Mouse (Mus musculus) thymus, postnatal 14 days (tissue): ENCODE data around the gene Wt1.

Experiments
- DNase-seq: peaks from one replicate; pipeline ENCODE4 v3.0.0; 2021

The Wt1 gene

DNA sequence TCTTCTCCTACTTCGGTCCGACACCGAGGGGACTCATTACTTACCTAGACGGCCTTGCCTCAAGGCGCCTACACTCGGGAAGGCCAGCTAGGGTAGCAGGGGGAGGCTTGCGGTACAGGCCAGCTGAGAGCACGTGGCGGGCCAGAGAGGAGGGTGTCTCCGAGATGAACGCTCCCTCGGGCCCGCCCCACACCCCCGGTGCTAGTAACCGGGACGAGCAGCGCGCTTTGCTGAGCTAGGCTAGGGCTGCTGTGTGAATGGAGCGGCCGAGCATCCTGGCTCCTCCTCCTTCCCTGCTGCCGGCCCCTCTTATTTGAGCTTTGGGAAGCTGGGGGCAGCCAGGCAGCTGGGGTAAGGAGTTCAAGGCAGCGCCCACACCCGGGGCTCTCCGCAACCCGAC is at the start of gene Wt1:
Gene Wt1, plus strand, starts transcription at position 251 of the 400 bp plus-strand sequence.
- DNase-seq, result no peak

DNA sequence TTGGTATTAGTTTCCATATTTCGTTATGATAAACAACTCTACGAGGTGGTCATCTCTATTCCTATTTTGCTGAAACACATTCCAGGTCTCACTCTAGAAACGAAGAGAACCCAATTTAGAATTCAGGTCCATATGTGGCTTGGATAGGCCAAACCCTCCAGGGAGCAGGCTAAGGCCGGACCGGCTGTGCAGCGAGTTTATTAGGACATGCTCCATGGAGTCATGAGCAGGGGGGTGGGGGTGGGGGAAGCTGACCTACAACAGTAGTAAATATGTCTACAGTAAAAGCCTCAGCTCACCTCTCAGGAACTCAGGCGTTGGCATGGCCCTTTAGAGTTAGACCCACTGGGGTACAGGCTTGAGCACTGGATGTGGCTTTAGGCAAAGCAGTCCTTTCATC is 49.2 kb upstream of the Wt1 start:
- DNase-seq, result no peak

DNA sequence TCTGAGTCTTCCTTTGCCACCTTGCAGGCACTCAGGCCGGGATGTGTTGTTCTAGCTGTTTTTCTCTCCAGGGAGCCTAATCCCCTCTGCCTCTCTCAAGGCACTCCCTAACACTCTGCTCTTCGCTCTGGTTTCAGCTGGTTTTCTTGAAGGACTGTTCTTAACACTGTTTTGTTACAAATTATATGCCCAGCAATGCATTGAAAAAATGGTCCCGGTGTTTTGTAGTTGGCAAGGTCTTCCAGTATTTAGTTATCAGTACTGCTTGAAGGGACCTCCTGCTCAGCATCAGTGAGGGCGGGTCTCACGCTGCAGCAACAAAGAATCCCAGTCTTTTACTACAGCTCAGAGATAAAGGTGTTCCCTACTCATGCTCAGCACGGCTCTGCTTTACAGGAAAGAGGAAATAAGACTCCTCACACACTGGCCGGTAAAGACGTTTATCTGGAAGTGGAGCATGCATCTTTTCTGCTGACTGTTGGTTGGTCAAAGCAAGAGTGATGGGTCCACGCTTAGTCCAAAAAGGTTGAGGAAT is 44.0 kb upstream of the Wt1 start:
- DNase-seq, result no peak

DNA sequence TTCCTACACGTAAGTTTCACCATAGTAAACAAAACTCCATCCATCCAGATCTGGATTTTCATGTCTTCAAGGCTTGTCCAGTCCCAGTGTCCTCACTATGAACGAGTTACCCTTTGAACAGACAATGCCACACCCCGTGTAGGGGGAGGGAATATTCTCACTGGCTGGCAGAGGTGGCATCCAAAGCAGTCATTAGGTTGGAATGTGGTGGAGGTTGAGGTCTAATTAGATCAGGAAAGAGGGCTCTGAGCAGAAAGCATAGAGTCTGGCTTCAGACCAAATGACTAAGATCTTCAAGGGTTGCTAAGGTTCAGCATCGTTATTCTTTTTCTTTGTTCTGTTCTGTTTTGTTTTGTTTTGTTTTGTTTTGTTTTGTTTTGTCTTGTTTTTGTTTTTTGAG is 42.3 kb upstream of the Wt1 start:
- DNase-seq, result no peak

DNA sequence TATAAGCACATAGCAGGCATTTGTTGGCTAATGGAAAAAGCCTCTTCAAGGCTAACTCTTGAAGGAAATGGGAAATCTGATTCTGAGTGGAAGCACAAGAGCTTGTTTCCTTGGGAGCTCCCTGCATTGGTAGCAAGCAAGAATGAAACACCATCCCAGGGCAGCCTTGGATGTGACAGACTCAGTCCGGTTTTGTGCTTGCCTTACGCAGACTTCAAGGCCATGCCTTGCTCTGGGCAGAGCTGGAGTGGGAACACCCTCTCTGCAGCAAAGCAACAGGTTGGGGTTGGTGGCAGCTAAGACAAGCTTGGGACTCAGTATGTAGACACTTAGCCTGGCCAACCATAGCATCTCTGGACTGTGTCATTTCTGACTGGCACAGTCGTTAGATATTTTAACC is 40.2 kb upstream of the Wt1 start:
- DNase-seq, result no peak

DNA sequence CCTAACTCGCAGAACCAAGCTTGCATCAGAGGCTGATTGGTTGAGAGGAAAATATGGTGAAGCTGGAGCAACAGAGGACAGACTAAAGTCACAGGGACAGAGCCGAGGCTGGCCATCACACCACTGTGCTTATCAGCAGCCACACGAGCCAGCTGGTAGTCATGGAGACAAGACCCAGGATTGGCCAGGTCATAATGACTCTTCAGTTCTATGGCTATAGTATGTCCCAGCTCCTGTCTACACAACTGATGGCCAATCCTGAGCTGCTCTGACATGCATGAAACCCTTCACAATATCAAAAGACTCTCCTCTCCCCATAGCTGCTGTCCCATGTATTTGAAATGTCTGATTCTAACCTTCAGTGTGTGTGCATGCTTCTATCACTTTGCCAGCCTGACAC is 38.3 kb upstream of the Wt1 start:
- DNase-seq, result no peak

DNA sequence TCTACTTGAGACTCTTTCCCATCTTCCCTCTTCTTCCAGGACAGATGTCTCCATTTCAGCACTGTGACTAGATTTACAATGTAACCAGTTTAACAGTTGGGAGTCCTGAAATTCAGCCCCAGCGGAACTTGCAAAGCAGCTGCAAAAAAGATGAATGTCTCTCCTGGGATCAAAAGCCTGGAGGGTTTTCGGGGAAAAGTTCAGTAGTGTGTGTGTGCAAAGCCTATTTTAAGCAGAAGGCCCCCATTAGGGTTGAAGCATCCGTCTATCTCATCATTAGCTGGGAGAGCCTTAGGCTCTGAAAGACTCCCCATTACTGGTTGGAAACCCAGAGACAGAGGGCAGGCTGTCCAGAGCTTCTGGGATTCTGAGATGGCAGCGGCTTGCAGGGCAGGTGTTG is 37.2 kb upstream of the Wt1 start:
- DNase-seq, result no peak

DNA sequence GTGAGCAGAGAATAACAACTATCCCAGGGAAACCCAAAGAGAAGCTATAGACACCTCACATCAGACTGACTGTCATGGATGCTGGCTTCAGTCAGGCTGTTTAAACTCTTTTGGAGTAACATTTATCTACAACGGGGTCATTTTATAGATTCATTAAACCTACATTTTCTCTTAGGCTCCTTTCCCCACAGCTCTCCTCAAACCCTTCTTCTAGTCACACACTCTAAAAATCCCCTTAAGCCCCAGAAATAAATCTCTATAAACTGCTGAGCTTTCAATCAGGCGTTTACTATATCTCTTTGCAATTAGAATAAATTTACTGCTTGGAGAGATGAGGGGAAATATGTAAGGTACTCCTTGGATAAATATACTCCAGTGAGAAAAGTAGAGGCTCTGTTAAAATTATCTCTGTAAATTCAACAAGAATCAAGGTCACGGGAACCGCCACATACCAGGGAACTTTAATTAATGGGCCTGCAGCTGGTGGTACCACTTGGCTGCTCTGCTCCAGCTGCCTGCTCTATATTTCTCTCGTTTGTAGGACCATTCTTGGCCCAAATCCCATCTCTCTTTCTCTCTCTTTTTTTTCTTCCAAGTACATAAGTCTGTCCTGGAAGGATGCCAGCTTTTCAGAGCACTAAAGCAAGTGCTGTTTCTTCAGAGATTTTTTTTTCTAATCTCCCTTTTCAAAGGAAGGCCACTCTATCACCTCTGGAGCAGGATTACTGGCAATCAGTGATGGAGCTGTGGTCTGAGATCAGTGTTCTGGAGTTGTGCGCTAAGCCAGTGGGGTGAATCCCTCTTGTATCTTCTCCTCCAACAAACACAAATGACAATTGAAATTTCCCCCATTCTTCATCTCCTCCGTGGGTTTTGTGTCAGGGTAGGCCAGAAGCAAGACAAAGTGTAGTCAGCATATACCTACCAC is 36.5 kb upstream of the Wt1 start:
- DNase-seq, result no peak

DNA sequence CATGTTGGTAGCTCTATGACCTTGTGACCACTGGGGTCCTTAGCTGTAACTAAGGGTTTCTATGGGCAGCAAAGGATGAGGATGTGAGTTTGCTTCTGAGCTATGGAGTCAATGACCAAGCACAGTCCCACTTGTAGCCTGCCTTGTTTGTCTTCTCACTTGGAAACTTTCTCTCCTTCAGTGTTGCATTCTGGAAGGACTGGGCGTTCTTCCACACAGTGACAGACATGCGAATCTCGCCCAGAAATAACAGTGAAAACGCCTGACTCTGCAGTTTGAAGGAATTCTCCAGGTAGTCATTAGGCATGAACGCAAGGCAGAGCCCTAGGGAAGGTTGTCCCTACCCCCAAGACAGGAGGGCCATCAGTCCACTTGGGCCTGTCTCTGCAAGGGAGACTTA is 35.3 kb upstream of the Wt1 start:
- DNase-seq, result no peak

DNA sequence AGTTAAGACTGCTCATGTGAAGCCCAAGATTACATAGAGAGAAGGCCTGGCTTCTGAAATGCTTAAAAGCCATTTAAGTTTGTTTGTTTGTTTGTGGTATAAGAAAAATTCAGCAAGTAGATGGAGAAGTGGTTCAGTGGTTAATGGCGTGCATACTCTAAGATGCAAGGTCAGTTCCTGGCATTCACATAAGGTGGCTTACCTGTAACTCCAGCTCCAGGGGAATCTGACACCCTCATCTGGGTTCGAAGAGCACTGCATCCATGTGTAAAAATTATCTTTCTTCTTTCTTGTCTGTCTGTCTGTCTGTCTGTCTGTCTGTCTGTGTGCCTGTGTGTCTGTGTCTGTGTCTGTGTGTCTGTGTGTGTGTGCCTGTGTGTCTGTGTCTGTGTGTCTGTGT is 34.6 kb upstream of the Wt1 start, which contains the start of gene Gm11060:
Gene Gm11060, plus strand, starts transcription at position 301 of the 400 bp plus-strand sequence.
- DNase-seq, result no peak

DNA sequence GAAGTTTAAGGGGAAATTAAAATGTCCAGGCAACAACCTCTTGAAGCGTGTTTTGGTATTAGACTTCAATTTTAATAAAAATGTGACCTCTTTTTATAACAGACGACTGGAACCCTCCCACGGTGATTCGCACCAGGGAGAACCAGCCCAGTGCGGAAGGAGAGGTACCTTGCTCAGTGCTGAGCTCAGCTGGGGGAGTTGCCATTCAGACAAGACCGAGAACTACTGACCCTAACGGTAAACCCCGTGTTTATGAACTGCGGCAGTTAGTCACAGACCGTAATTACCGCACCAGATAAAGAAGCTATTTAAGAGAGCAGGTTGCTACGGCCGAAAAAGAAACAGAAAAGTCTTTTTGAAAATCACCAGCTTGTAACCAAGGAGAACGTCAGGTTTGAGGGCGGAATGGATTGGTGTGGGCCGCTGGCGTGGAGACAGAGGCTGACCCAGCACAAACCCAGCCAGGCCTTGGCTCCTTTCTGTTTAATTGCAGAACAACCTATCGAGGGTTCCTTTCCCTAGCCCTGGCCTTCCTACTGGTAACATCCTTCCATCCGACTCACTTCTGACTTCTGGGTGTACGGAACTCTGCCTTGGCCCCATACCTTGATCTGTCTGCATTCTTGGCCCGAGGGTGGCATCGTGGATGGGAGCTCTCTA is 28.9 kb upstream of the Wt1 start:
- DNase-seq, result no peak

DNA sequence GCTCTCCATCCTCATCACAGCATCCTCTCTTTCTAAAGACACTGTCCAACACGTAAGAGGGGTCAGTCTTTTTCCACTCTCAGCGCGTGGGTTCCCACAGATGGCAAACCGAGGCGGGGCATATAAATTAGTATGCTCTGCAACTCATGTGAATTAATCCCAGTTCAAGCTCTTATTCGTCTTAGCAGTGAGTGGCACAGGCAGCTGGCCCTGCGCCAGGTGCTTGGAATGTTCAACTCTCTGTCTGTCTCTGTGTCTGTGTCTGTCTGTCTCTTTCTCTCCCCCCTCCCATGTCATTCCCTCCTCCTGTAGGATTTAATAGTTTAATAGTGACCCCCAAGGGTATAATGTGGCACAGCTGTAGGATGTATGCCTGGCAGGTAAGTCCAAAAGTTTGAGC is 26.9 kb upstream of the Wt1 start:
- DNase-seq, result no peak

DNA sequence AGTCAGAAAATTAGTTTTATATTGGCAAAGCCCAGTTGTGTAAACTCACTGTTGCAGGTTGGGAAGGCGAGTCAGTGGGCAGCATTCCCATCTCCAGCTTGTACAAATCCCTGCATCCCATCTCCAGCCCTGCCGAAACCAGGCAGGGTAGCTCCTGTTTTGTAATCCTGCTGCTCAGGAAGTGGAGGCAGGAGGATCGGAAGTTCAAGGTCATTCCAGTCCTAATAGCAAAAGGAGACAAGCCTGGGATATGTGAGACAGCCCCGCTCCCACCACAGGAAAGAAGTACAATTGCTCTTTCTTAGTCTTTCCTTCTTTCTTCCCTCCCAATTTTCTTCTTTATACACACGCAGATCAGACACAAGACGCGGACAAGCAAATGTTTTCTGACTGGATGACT is 25.8 kb upstream of the Wt1 start:
- no peak for DNase-seq

DNA sequence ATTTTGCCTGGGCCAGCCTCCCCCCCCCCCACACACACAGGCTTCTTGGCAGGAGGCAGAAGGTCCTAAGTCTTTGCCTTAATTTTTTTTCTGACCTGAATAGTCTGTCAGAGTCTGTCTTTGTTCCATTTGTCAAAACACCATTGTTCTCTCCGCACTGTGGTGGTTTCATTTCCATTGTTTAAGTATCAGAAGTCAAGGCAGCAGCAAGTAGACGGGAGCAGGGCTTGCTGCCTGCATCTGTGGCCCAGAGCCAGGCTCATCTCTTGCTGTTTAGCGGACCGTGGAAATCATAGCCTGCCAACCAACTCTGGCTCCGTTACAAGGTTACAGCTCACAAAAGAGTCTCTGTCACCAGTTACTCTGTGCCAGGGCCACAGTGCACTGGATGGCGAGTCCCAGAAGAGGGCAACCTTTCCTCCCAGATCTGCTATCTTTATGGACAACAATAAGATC is 17.6 kb upstream of the Wt1 start:
- DNase-seq, result no peak

DNA sequence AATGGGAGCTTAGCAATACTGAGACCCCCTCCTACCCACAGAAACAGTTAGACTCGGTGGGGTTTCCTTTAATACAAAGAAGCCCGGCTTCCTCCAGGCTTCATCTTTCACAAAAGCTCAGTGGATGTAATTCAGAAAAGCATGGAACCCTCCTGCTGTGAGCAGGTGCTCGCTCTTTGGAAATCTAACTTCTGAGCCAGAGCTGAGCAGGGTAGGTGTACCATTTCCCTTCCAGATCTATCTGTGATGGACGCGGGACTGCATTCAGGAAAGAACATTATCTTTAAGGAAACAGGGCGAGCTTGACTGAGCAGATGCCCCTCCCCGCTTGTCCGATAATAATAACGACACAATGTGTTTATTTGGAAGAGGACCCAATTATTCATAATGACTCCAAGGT is 12.3 kb upstream of the Wt1 start:
- DNase-seq, result no peak

DNA sequence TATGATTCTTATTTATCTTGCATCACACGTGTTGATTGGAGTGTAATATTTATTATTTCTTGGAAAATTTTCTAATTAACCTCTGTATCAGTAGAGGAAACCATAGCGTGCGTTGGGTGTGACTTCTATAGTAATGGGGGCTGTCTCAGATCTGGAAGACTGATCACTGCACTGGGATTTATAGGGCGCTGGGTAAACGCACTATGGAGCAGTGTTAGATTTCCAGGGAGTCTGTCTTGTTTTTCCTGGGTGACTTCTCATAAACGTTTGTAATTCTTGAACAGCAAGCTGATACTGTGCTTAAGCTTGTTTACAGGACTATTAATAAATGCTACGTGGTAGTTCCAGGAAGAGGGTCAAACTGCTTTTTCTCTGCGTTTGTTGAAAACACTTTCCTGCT is 8.7 kb upstream of the Wt1 start:
- no peak for DNase-seq

DNA sequence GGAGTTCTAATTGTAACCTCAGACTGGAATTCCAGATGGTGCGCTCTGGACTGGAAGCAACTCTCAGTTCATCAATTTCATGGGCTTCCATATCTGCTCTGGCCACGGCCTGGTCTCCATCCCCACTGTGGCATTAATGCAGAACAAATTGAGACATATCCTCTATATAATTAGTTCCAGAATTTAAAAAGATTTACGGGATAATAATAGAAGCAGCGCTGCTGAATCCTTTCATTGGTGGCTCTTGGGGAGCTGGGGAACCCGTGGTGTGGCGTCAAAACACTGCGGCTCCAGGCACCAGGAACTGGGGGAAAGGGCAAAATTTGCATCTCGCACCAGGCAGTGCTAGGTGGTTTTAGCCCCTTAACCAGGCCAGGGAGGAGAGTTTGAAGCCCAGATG is 4.1 kb upstream of the Wt1 start:
- no peak for DNase-seq

DNA sequence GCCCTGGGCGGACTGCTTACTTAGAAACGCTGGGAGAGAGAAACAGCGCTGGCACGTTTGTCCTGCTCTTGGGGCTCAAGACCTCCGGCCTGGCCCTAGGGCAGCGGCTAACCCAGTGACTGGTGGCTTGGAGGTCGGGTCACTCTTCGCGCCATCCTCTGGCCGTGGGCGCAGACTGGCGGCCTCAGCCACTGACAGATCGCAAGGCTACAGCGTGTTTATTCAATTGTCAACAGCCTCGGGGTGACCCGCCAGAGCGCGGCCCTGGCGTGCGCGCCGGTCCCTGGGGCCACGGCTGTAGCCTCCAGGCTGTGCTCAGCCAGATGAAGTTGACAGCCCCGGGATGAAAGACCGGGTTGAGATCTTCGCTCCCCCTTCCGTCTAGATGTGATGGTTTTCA is 3.4 kb upstream of the Wt1 start:
- DNase-seq, result no peak

DNA sequence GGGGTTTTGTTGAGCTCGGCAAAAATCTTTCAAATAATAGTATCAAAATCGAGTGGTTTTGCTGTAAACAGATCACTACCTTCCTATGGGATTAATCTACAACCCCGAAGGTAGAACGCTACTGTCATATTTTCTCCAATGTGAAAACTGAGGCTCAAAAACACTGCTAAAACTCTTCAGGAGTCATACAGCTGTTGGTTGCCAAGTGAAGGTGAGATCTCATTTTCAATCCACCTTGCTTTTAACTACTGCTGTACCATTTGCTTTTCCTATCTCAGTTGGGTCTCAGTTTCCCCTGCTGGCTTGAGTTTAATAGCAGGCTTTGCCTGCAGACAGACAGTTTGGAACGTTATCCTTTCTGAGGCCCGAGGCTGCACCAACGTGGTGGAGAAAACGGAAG is 2.9 kb upstream of the Wt1 start:
- DNase-seq, result no peak

DNA sequence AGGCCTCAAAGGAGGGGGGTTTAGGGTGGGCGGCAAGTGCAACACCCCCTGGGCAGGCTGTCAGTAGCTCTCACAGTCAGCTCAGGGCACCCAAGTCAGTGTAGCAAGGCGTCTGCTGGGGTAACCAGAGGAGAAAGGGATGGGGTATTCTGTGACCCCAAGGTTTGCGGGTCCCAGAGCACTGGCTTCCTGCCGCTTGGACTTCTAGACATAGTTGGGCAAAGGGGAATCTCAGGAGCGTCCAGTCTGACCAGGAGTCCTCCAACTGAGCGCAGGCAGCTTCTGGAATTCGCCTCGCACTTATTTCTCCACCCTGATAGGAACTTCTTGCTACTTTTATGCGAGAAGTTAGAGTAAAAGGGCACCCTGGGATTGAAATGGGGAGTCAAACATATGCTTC is 2.4 kb upstream of the Wt1 start:
- DNase-seq, result no peak

DNA sequence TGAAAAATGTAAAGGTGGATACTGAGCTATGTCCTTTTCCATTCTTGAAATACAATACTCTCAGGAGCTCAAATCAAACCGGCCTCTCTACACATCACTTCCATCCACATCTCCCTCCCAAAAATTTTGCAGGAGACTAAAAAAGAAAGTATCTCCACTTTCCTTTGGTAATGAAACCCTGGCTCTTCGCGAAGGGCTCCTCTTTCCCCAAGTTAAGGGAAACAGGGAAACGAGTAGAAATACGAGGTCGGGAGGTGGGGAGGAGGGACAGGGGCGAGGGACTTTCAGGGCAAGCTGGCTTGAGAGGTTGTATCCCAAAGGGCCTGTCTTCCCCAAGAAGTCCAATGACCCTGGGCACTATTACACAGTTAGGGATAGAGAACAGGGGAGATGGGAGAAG is 1.9 kb upstream of the Wt1 start:
- no peak for DNase-seq

DNA sequence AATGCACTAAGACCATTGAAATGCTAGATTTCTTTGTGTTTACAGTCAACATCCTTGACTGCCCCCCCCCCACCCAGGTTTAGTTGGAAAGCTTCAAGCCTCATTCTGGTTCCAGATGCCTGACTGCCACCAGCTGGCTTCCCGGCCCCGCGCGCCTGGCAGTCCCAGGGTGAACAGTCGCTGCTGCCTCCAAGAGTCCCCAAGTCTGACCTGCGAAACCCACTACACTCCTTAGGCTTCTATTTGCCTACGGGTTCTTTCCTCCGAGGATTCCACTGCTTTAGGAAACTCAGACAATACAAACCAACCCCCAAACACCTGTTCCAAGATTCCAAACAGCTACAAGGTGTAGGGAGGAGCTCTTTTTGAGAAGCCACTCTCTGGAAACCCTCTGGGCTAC is 1.1 kb upstream of the Wt1 start:
- no peak for DNase-seq

DNA sequence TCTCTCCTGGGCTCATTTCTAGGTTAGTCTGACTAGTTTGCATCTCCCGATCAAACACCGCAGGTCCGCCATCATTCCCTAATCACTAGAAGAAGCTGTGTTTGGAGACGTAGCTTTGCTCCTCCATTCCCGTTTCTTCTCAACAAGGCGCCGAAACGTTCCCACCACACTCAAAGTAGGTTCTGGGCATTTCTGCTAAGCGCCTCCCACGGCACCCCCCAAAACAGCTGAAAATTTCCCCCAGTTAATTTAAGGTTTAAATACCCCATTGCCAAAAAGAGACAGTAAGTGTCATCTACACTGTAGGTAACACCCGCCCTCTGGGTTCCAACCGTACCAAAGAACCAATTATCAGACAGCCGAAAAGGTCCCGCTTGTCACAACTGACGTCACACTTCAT is 688 bp upstream of the Wt1 start:
- no peak for DNase-seq
